Mouse (Mus musculus) olfactory bulb, adult 2 months (tissue): ENCODE results near the gene Commd8.

Experiments used
- CTCF ChIP-seq: fragments of 200-500 bp; IDR thresholded peaks from 2 replicates; pipeline ENCODE4 v1.5.1; 2012; ENCODE audit warnings: low read depth, mild to moderate bottlenecking, low read length, moderate library complexity; ENCODE audit not compliant: insufficient read depth
- POLR2A ChIP-seq: fragments of 200-500 bp; IDR thresholded peaks from 2 replicates; pipeline ENCODE4 v1.6.1; 2012; ENCODE audit warnings: mild to moderate bottlenecking, low read depth, low read length, moderate library complexity; ENCODE audit not compliant: insufficient read depth

DNA sequence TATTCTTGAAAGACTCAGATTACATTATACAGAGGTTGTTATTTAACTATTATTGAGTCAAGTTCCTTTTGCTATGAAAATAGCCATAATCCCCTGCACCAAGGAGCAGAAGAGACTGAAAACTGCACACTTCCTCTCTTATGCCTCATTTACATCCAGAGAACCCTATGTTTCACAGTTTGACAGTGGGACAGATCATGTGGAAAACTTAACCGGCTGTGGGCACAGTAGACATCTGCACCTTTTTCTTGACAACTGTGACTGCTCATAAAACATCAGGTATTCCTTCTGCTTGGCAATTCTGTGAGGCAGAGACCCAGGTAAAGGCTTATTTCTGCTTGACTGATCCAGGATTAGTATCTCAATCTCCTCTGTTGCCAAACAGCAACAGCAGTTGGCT lies 28.4 kb downstream of the Commd8 start:
- TF ChIP-seq CTCF (no peak), POLR2A (no peak)
